Comparison of ENCODE assay signal across 8 mouse cellular contexts in the genomic region with DNA sequence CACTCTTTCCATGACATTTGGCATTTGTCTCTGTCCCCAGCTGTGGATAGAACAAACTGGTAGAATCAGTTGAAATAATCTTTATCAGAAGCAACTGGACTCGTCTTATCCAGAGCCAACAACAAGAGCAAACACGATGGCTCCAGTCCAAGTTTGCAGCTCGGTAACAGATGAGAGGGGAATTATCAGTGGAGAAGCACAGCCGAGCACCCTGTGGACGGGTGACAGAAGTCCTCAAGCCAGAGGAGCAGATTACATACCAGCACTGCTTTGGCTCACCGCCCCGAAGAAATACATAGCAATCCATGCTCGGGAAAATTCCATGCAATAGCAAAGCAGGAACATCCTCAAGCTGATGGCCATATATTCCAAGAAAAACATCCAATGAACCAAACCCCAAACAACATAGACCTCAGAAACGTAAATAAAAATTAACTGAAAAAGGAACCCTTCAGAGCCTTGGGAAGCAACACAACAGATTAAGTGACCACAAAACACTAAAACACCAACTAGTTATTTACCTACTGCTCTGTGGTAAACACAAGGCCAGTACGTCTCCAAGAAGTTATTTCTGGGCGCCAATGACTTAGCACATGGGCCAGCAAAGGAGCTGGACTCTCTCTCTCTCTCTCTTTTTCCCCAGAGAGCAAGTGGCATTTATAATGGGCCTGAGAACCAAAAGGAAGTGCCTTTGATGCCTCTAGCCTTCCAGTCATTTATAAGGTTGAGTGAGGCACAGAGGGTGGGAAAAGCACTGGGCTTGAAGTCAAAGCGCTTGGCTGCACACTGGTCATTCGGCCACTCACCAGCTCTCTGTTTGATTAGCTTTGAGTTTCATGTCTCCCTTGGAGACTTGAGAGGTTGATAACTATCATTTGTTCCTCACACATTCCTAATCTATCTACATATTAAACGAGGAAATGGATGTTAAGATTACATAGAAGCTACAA.
DNase-seq lines count a peak whose midpoint lies in the region; ATAC-seq and TF ChIP-seq lines count a peak whose summit lies in the region.

No protein-coding gene starts in this region.

- no peak for TF ChIP-seq POLR2A in small intestine, adult 2 months (IDR thresholded peaks at IDR 0.05; ENCODE audit: low read depth, low read length)

- peak; percentile 52 for DNase-seq in adrenal gland, adult 2 months
- no peak for DNase-seq in adrenal gland, postnatal 4 days (ENCODE audit: low spot score in 2 of 2)
- DNase-seq in right cerebral cortex, postnatal 4 days: peak; percentile 6
- no peak for DNase-seq in right cerebral cortex, postnatal 36 days (ENCODE audit: low spot score in 2 of 2)

- H3K27me3 ChIP-seq in kidney, embryonic 14.5 days (ENCODE audit: control insufficient read depth, insufficient read depth, low read length): no peaks in the 10 kb centered on the region
- no peaks in the 10 kb centered on the region for H3K27me3 ChIP-seq in small intestine, adult 2 months (ENCODE audit: control insufficient read depth, insufficient read depth, low read length)
- no peaks in the 10 kb centered on the region for H3K27me3 ChIP-seq in hindbrain, embryonic 16.5 days (replicated peaks; ENCODE audit: control insufficient read depth, insufficient read depth, low read length)
- no peaks in the 10 kb centered on the region for H3K27me3 ChIP-seq in hindbrain, embryonic 13.5 days

- no peak; the same call in 1 of the 2 replicates for ATAC-seq in kidney, embryonic 14.5 days (ENCODE audit: low FRiP score, low TSS enrichment)
- no peak for ATAC-seq in hindbrain, embryonic 16.5 days
- ATAC-seq in hindbrain, embryonic 13.5 days (ENCODE audit: low FRiP score): no peak

- 59% methylated on average over 14 of the region's 14 CpGs for WGBS in kidney, embryonic 14.5 days
- WGBS in small intestine, adult 2 months: 48% methylated on average over 14 of the region's 14 CpGs
- WGBS in hindbrain, embryonic 16.5 days: 70% methylated on average over 14 of the region's 14 CpGs
- WGBS in hindbrain, embryonic 13.5 days: 80% methylated on average over 14 of the region's 14 CpGs

- no peaks in the 10 kb centered on the region for H3K9me3 ChIP-seq in kidney, embryonic 14.5 days (ENCODE audit: control insufficient read depth, low read length)
- H3K9me3 ChIP-seq in hindbrain, embryonic 16.5 days (ENCODE audit: control insufficient read depth, low read length): no peaks in the 10 kb centered on the region
- no peaks in the 10 kb centered on the region for H3K9me3 ChIP-seq in hindbrain, embryonic 13.5 days

- H3K4me3 ChIP-seq in kidney, embryonic 14.5 days (ENCODE audit: low read length): no peak overlapping the region
- H3K4me3 ChIP-seq in small intestine, adult 2 months (ENCODE audit: low read depth, low read length): no peak overlapping the region
- no peak overlapping the region for H3K4me3 ChIP-seq in hindbrain, embryonic 16.5 days (ENCODE audit: low read length)
- no peak overlapping the region for H3K4me3 ChIP-seq in hindbrain, embryonic 13.5 days

- H3K9ac ChIP-seq in kidney, embryonic 14.5 days (ENCODE audit: low read depth, low read length): no peak overlapping the region
- H3K9ac ChIP-seq in hindbrain, embryonic 16.5 days (ENCODE audit: low read depth, low read length): no peak overlapping the region
- no peak overlapping the region for H3K9ac ChIP-seq in hindbrain, embryonic 13.5 days

- TF ChIP-seq CTCF in small intestine, adult 2 months (IDR thresholded peaks at IDR 0.05; ENCODE audit: extremely low read depth, insufficient read length, insufficient replicate concordance, low read depth, low read length): no peak

- H3K27ac ChIP-seq in kidney, embryonic 14.5 days (ENCODE audit: low read depth, low read length): 0 out of 2 replicates have a peak overlapping the region, but pooled peaks have one; percentile 24
- 0 out of 2 replicates have a peak overlapping the region, but pooled peaks have one; percentile 22 for H3K27ac ChIP-seq in small intestine, adult 2 months (ENCODE audit: insufficient read depth, low read depth, low read length)
- H3K27ac ChIP-seq in hindbrain, embryonic 16.5 days (ENCODE audit: low read depth, low read length): no peak overlapping the region
- H3K27ac ChIP-seq in hindbrain, embryonic 13.5 days: no peak overlapping the region

- H3K4me1 ChIP-seq in kidney, embryonic 14.5 days (ENCODE audit: control insufficient read depth, insufficient read depth, low read length): no peaks in the 10 kb centered on the region
- H3K4me1 ChIP-seq in small intestine, adult 2 months (ENCODE audit: control insufficient read depth, insufficient read depth, insufficient read length, low read length): no peaks in the 10 kb centered on the region
- no peaks in the 10 kb centered on the region for H3K4me1 ChIP-seq in hindbrain, embryonic 16.5 days (ENCODE audit: control insufficient read depth, insufficient read depth, low read depth, low read length)
- no peaks in the 10 kb centered on the region for H3K4me1 ChIP-seq in hindbrain, embryonic 13.5 days (replicated peaks)

- no peak overlapping the region for H3K4me2 ChIP-seq in kidney, embryonic 14.5 days (replicated peaks; ENCODE audit: low read depth, low read length)
- H3K4me2 ChIP-seq in hindbrain, embryonic 16.5 days (ENCODE audit: low read length): no peak overlapping the region
- no peak overlapping the region for H3K4me2 ChIP-seq in hindbrain, embryonic 13.5 days

- no peaks in the 10 kb centered on the region for H3K36me3 ChIP-seq in kidney, embryonic 14.5 days (ENCODE audit: control insufficient read depth, insufficient read depth, low read length)
- H3K36me3 ChIP-seq in small intestine, adult 2 months (ENCODE audit: control insufficient read depth, insufficient read depth, low read length): no peaks in the 10 kb centered on the region
- no peaks in the 10 kb centered on the region for H3K36me3 ChIP-seq in hindbrain, embryonic 16.5 days (ENCODE audit: control insufficient read depth, insufficient read depth, low read length)
- H3K36me3 ChIP-seq in hindbrain, embryonic 13.5 days: no peaks in the 10 kb centered on the region

Comparison
In these comparisons a context has a peak if more than half of its experiments do, and no peak if none do; other contexts are left out.
1. DNase-seq: peak in adrenal gland, adult 2 months (single experiment) and right cerebral cortex, postnatal 4 days (single experiment); none in adrenal gland, postnatal 4 days (0 of 2) and right cerebral cortex, postnatal 36 days (0 of 2).
2. H3K27ac ChIP-seq: peak in kidney, embryonic 14.5 days (single experiment) and small intestine, adult 2 months (single experiment); none in hindbrain, embryonic 16.5 days (single experiment) and hindbrain, embryonic 13.5 days (single experiment).